Mouse (Mus musculus) MEL (cell line): ENCODE results near the gene Arih2. TPM values are rescaled to one million over a fixed set of nuclear protein-coding genes. Genes with fewer than 3 reads are reported as not detected.

Experiments
- DNase-seq: peaks from one replicate; pipeline ENCODE4 v3.0.0; 2011; ENCODE audit warnings: low read depth, low spot score
- H3K27ac ChIP-seq: 2 replicates; pipeline ENCODE4 v1.5.1; 2012; ENCODE audit warnings: low read depth, mild to moderate bottlenecking, control low read depth, low read length, moderate library complexity; ENCODE audit not compliant: control insufficient read depth
- H3K27me3 ChIP-seq, 2 experiments: fragments of 150-350 bp in 1 of 2; sonication (generic) in 1 of 2; 2 replicates each; pipeline ENCODE4 v1.6.1; 2012; ENCODE audit warnings: low read length in 2 of 2, mild to moderate bottlenecking in 2 of 2, improper control_type of control experiment in 1 of 2, moderate library complexity in 1 of 2; ENCODE audit not compliant: insufficient read depth in 2 of 2, control insufficient read depth in 1 of 2
- H3K36me3 ChIP-seq, 2 experiments: 2 replicates each; pipeline ENCODE4 v1.6.1; 2012 to 2014; ENCODE audit warnings: low read length in 2 of 2, improper control_type of control experiment in 1 of 2, inconsistent platforms in 1 of 2, mild to moderate bottlenecking in 1 of 2; ENCODE audit not compliant: insufficient read depth in 2 of 2, control insufficient read depth in 1 of 2
- H3K4me1 ChIP-seq, 2 experiments: fragments of 150-350 bp in 1 of 2; sonication (generic) in 1 of 2; 2 replicates each; pipeline ENCODE4 v1.6.1; 2012; ENCODE audit warnings: low read length in 2 of 2, improper control_type of control experiment in 1 of 2, mild to moderate bottlenecking in 1 of 2; ENCODE audit not compliant: insufficient read depth in 2 of 2, control insufficient read depth in 1 of 2
- H3K4me3 ChIP-seq, 2 experiments: fragments of 150-350 bp in 1 of 2; sonication (generic) in 1 of 2; 2 replicates each; pipeline ENCODE4 v1.5.1; 2012; ENCODE audit warnings: low read depth in 2 of 2, low read length in 2 of 2, mild to moderate bottlenecking in 2 of 2, moderate library complexity in 2 of 2, control low read depth in 1 of 2, improper control_type of control experiment in 1 of 2; ENCODE audit not compliant: control insufficient read depth in 1 of 2, insufficient read depth in 1 of 2
- H3K79me2 ChIP-seq: 2 replicates; pipeline ENCODE4 v1.6.1; 2012; ENCODE audit warnings: mild to moderate bottlenecking, low read length, moderate library complexity; ENCODE audit not compliant: control insufficient read depth, poor library complexity, insufficient read depth
- H3K9ac ChIP-seq: 2 replicates; pipeline ENCODE4 v1.6.1; 2012; ENCODE audit warnings: low read depth, mild to moderate bottlenecking, control low read depth, low read length, moderate library complexity; ENCODE audit not compliant: control insufficient read depth, poor library complexity, severe bottlenecking
- H3K9me3 ChIP-seq: fragments of 150-350 bp; sonication (generic); replicated peaks from 2 replicates; pipeline ENCODE4 v1.6.1; 2012; ENCODE audit warnings: mild to moderate bottlenecking, low read length, improper control_type of control experiment, moderate library complexity; ENCODE audit not compliant: insufficient read depth
- CHD1 ChIP-seq: IDR thresholded peaks from 2 replicates; pipeline ENCODE4 v1.6.1; 2012; ENCODE audit warnings: low read depth, mild to moderate bottlenecking, inconsistent platforms, low read length, improper control_type of control experiment
- CHD2 ChIP-seq: IDR thresholded peaks from 2 replicates; pipeline ENCODE4 v1.6.1; 2011; ENCODE audit warnings: low read length, improper control_type of control experiment
- E2F4 ChIP-seq: IDR thresholded peaks from 2 replicates; pipeline ENCODE4 v1.6.1; 2011; ENCODE audit warnings: low read depth, low read length, improper control_type of control experiment, borderline replicate concordance
- ELF1 ChIP-seq: IDR thresholded peaks from 2 replicates; pipeline ENCODE4 v1.6.1; 2014; ENCODE audit warnings: low read depth, mild to moderate bottlenecking, inconsistent platforms, low read length, improper control_type of control experiment, moderate library complexity
- ETS1 ChIP-seq: IDR thresholded peaks from 2 replicates; pipeline ENCODE4 v1.6.1; 2012; ENCODE audit warnings: low read depth, mild to moderate bottlenecking, inconsistent platforms, low read length, improper control_type of control experiment, moderate library complexity
- GABPA ChIP-seq: IDR thresholded peaks from 2 replicates; pipeline ENCODE4 v1.6.1; 2012; ENCODE audit warnings: low read depth, mild to moderate bottlenecking, inconsistent platforms, low read length, improper control_type of control experiment, moderate library complexity
- GATA1 ChIP-seq: IDR thresholded peaks from 2 replicates; pipeline ENCODE4 v1.6.1; 2011; ENCODE audit warnings: low read depth, low read length, improper control_type of control experiment
- KAT2A ChIP-seq: conservative IDR thresholded peaks from 2 replicates; pipeline ENCODE4 v1.6.1; 2012; ENCODE audit warnings: low read depth, low read length, improper control_type of control experiment, inconsistent platforms
- MAX ChIP-seq: IDR thresholded peaks from 2 replicates; pipeline ENCODE4 v1.6.1; 2011; ENCODE audit warnings: low read length, improper control_type of control experiment
- MAZ ChIP-seq: IDR thresholded peaks from 2 replicates; pipeline ENCODE4 v1.6.1; 2012; ENCODE audit warnings: low read depth, mild to moderate bottlenecking, inconsistent platforms, low read length, improper control_type of control experiment
- MEF2A ChIP-seq: IDR thresholded peaks from 2 replicates; pipeline ENCODE4 v1.6.1; 2014; ENCODE audit warnings: low read depth, mild to moderate bottlenecking, inconsistent platforms, low read length, improper control_type of control experiment; ENCODE audit not compliant: poor library complexity, insufficient replicate concordance, severe bottlenecking; ENCODE audit errors: extremely low read depth
- MXI1 ChIP-seq: IDR thresholded peaks from 2 replicates; pipeline ENCODE4 v1.6.1; 2011; ENCODE audit warnings: mild to moderate bottlenecking, low read depth, low read length, improper control_type of control experiment
- MYB ChIP-seq: IDR thresholded peaks from 2 replicates; pipeline ENCODE4 v1.6.1; 2011; ENCODE audit warnings: mild to moderate bottlenecking, low read depth, low read length, improper control_type of control experiment
- MYC ChIP-seq: IDR thresholded peaks from 2 replicates; pipeline ENCODE4 v1.6.1; 2011; ENCODE audit warnings: low read depth, mild to moderate bottlenecking, low read length, improper control_type of control experiment, moderate library complexity
- NRF1 ChIP-seq: IDR thresholded peaks from 2 replicates; pipeline ENCODE4 v1.6.1; 2014; ENCODE audit warnings: low read depth, mild to moderate bottlenecking, inconsistent platforms, low read length, improper control_type of control experiment, moderate library complexity; ENCODE audit not compliant: poor library complexity, insufficient read depth, severe bottlenecking
- POLR2A ChIP-seq, 2 experiments: IDR thresholded peaks; 2 replicates each; pipeline ENCODE4 v1.6.1; 2011 to 2012; ENCODE audit warnings: low read length in 2 of 2, mild to moderate bottlenecking in 2 of 2, control low read depth in 1 of 2, improper control_type of control experiment in 1 of 2, low read depth in 1 of 2, moderate library complexity in 1 of 2; ENCODE audit not compliant: control insufficient read depth in 1 of 2, insufficient read depth in 1 of 2, poor library complexity in 1 of 2
- POLR2AphosphoS2 ChIP-seq: IDR thresholded peaks from 2 replicates; pipeline ENCODE4 v1.6.1; 2011; ENCODE audit warnings: low read length, improper control_type of control experiment
- POLR2AphosphoS5 ChIP-seq: IDR thresholded peaks from 2 replicates; pipeline ENCODE4 v1.6.1; 2012; ENCODE audit warnings: low read depth, borderline replicate concordance, mild to moderate bottlenecking, inconsistent platforms, low read length, moderate library complexity, mixed read lengths
- RAD21 ChIP-seq: IDR thresholded peaks from 2 replicates; pipeline ENCODE4 v1.6.1; 2011; ENCODE audit warnings: mild to moderate bottlenecking, low read depth, low read length, improper control_type of control experiment
- RCOR1 ChIP-seq: IDR thresholded peaks from 2 replicates; pipeline ENCODE4 v1.6.1; 2012; ENCODE audit warnings: low read depth, mild to moderate bottlenecking, inconsistent platforms, low read length, improper control_type of control experiment
- SIN3A ChIP-seq: IDR thresholded peaks from 2 replicates; pipeline ENCODE4 v1.6.1; 2012; ENCODE audit warnings: low read length, improper control_type of control experiment, inconsistent platforms
- SMC3 ChIP-seq: IDR thresholded peaks from 2 replicates; pipeline ENCODE4 v1.6.1; 2011; ENCODE audit warnings: low read depth, low read length, improper control_type of control experiment
- TAL1 ChIP-seq: IDR thresholded peaks from 2 replicates; pipeline ENCODE4 v1.6.1; 2012; ENCODE audit warnings: mild to moderate bottlenecking, inconsistent platforms, low read length, moderate library complexity, mixed read lengths
- TCF12 ChIP-seq: IDR thresholded peaks from 2 replicates; pipeline ENCODE4 v1.6.1; 2014; ENCODE audit warnings: low read depth, mild to moderate bottlenecking, inconsistent platforms, low read length, improper control_type of control experiment, moderate library complexity
- UBTF ChIP-seq: IDR thresholded peaks from 2 replicates; pipeline ENCODE4 v1.6.1; 2012; ENCODE audit warnings: low read depth, mild to moderate bottlenecking, inconsistent platforms, low read length, improper control_type of control experiment, moderate library complexity, borderline replicate concordance; ENCODE audit not compliant: insufficient read depth
- USF1 ChIP-seq: IDR thresholded peaks from 2 replicates; pipeline ENCODE4 v1.6.1; 2014; ENCODE audit warnings: low read depth, mild to moderate bottlenecking, inconsistent platforms, low read length, improper control_type of control experiment, moderate library complexity
- USF2 ChIP-seq, 2 experiments: IDR thresholded peaks; 2 replicates each; pipeline ENCODE4 v1.6.1; 2011 to 2012; ENCODE audit warnings: improper control_type of control experiment in 2 of 2, low read length in 2 of 2, borderline replicate concordance in 1 of 2, inconsistent platforms in 1 of 2, low read depth in 1 of 2, mild to moderate bottlenecking in 1 of 2; ENCODE audit not compliant: insufficient read depth in 1 of 2
- ZC3H11A ChIP-seq: IDR thresholded peaks from 2 replicates; pipeline ENCODE4 v1.6.1; 2012; ENCODE audit warnings: low read depth, mild to moderate bottlenecking, inconsistent platforms, low read length, improper control_type of control experiment
- ZMIZ1 ChIP-seq: IDR thresholded peaks from 2 replicates; pipeline ENCODE4 v1.6.1; 2012; ENCODE audit warnings: low read depth, mild to moderate bottlenecking, inconsistent platforms, low read length, improper control_type of control experiment, moderate library complexity
- ZNF384 ChIP-seq: IDR thresholded peaks from 2 replicates; pipeline ENCODE4 v1.6.1; 2012; ENCODE audit warnings: low read depth, mild to moderate bottlenecking, inconsistent platforms, low read length, improper control_type of control experiment
- polyA plus RNA-seq, 2 experiments: library from polyadenylated mRNA; stranded (reverse) in 1 of 2; unstranded in 1 of 2; fragments of >175 nt in 1 of 2; fragments of >200 nt in 1 of 2; gene quantifications; 2 replicates each; pipeline versions ENCODE4 v1.2.1 to v1.2.4; 2012; ENCODE audit warnings: low replicate concordance in 2 of 2, low read depth in 1 of 2; ENCODE audit not compliant: insufficient read length in 2 of 2, insufficient read depth in 1 of 2, missing spikeins in 1 of 2
- total RNA-seq: library from RNA; depleted of rRNA; stranded (reverse); fragments of 300-350 nt; gene quantifications from 2 replicates; pipeline ENCODE4 v1.2.3, GENCODE M21; 2012

Arih2 gene
- total and polyA plus RNA-seq, 3 experiments: 59.6 to 66.5 TPM; not detected in 1

- no peaks in the 10 kb centered on the region for H3K9me3 ChIP-seq
- H3K79me2 ChIP-seq: peaks cover 28% of the 10 kb centered on the region
- H3K4me1 ChIP-seq: peaks cover 7% of the 10 kb centered on the region in 2 experiments
- no peak overlapping the region for H3K4me3 ChIP-seq
- H3K36me3 ChIP-seq: peaks cover 0 to 16% of the 10 kb centered on the region in 2 experiments; a peak in 2 of 4 replicates
- no peak for DNase-seq
- H3K27ac ChIP-seq: no peak overlapping the region
- no peaks in the 10 kb centered on the region for H3K27me3 ChIP-seq
- H3K9ac ChIP-seq: no peak overlapping the region
- TF ChIP-seq USF2 (IDR thresholded peaks at IDR 0.05; ENCODE audit: borderline replicate concordance in 1 of 2, insufficient read depth in 1 of 2, low read depth in 1 of 2, low read length in 2 of 2): no peak
- TF ChIP-seq ZMIZ1: no peak
- TF ChIP-seq TCF12: no peak
- no peak for TF ChIP-seq MAZ
- no peak for TF ChIP-seq MEF2A
- TF ChIP-seq POLR2A (IDR thresholded peaks at IDR 0.05; ENCODE audit: control insufficient read depth in 1 of 2, insufficient read depth in 1 of 2, low read depth in 1 of 2, low read length in 2 of 2, poor library complexity in 1 of 2): no peak
- no peak for TF ChIP-seq MAX
- no peak for TF ChIP-seq E2F4
- TF ChIP-seq MYC: no peak
- TF ChIP-seq TAL1: no peak
- no peak for TF ChIP-seq POLR2AphosphoS2
- no peak for TF ChIP-seq CHD2
- no peak for TF ChIP-seq ZNF384
- TF ChIP-seq RCOR1: no peak
- no peak for TF ChIP-seq SIN3A
- TF ChIP-seq ZC3H11A: no peak
- no peak for TF ChIP-seq GATA1
- no peak for TF ChIP-seq POLR2AphosphoS5
- no peak for TF ChIP-seq RAD21
- no peak for TF ChIP-seq SMC3
Observed at GRCm38 (mm10) chr9:108689993-108690392, 40.8 kb upstream of the Arih2 start.

DNA sequence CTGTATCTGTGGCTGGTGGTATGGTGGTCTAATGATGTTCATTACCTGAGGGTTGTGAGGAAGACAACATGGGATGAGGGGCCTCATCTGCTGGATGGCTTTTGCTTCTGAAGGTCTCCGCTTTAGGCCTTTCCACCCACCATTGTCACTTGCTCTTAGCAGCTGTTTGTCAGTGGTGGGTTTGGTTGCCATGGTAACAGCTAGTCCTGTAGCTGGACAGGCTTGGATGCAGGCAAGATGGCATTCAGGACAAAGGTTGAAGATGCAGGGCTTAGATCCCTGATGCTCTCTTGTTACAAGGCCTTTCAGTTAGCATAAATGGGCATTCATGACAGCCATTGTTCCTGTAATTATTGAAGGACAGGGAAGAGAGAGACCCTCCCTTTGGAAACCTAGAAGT lies 39.9 kb upstream of the Arih2 start, which contains the start of gene Prkar2a:
Prkar2a (plus strand) TSS at position 209 of the 400 bp plus-strand sequence.
- TF ChIP-seq USF1 (no peak), NRF1 (no peak), UBTF (no peak), ZMIZ1 (no peak), ELF1 (no peak), MYB (no peak), GABPA (no peak), MXI1 (no peak), POLR2AphosphoS5 (no peak), KAT2A (no peak), ZC3H11A (no peak), ETS1 (no peak), CHD1 (no peak), E2F4 (no peak), CHD2 (no peak)
- no peak for DNase-seq
- peaks cover 3 to 7% of the 10 kb centered on the region in 2 experiments; a peak in 3 of 4 replicates for H3K4me1 ChIP-seq

More for the DNA sequence above, 39.9 kb upstream of the Arih2 start, which contains the start of gene Prkar2a:
- H3K9ac ChIP-seq: no peak within 1 kb of the TSS
- H3K27ac ChIP-seq: no peak within 1 kb of the TSS
- no peaks in the 10 kb centered on the region for H3K9me3 ChIP-seq
- H3K79me2 ChIP-seq: peaks cover 19% of the 10 kb centered on the region
- no peak within 1 kb of the TSS for H3K4me3 ChIP-seq
- H3K36me3 ChIP-seq: peaks cover 0 to 7% of the 10 kb centered on the region in 2 experiments; a peak in 2 of 4 replicates
- H3K27me3 ChIP-seq: no peaks in the 10 kb centered on the region
